Mouse (Mus musculus): ENCODE measurements around the gene Gm5901. TPM values are rescaled to one million over a fixed set of nuclear protein-coding genes. Genes with fewer than 3 reads are reported as not detected.

Gene Gm5901
- polyA plus RNA-seq, 1 experiment = not detected

DNA sequence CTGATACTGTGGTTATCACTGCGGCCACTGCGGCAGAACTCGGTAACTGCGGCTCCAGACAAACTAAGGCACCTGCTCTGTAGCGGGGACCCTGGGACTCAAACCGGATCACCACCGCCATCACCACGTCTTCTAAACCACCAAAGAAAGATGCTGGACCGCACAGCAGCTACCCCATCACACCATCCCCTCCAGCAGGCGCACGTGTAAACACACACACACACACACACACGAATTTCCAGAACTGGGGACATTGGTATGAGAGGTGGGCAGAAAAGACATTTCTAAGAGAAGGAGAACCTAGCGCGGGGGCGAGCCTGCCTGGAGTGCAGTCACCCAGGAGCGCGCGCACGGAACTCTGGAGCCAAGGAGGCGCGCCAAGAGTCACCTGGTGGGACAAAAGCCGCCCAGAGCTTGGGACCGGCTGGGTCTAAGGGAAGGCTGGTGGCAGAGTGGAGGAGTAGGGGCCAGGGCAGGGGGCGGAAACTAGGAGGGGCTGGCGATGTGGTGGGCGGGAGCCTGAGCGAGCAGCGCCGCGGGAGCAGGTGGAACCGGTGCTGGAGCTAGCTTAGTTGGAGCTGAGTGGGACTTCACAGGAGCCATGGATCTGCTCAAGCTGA is 50.7 kb downstream of the Gm5901 start, which contains the start of gene Cckbr:
Cckbr (plus strand) TSS at position 308 of the 620 bp plus-strand sequence.
- Histone ChIP-seq H3ac (ENCODE audit: control insufficient read depth, insufficient read length, low read depth) (no peak within 1 kb of the TSS), H3K79me3 (ENCODE audit: low read depth) (no peaks in the 10 kb centered on the region), H3K27me3 (ENCODE audit: control insufficient read depth, insufficient read depth, insufficient read length) (peaks cover 10% of the 10 kb centered on the region), H3K4me3 (ENCODE audit: insufficient read depth, poor library complexity, severe bottlenecking) (no peak within 1 kb of the TSS), H3K36me3 (ENCODE audit: control insufficient read depth, insufficient read depth) (no peaks in the 10 kb centered on the region), H3K79me2 (ENCODE audit: control insufficient read depth, insufficient read depth) (no peaks in the 10 kb centered on the region)
- TF ChIP-seq MAX (IDR thresholded peaks at IDR 0.05) (no peak), CEBPB (IDR thresholded peaks at IDR 0.05; ENCODE audit: low read depth) (no peak), MYOD1 (IDR thresholded peaks at IDR 0.05; ENCODE audit: control insufficient read depth, insufficient read length, low read depth) (no peak), USF1 (IDR thresholded peaks at IDR 0.05; ENCODE audit: low read depth) (no peak), FOSL1 (IDR thresholded peaks at IDR 0.05; ENCODE audit: insufficient read depth, low read length, poor library complexity, severe bottlenecking) (no peak), CTCF (IDR thresholded peaks at IDR 0.05; ENCODE audit: control insufficient read depth, insufficient read depth, insufficient read length) (no peak), MYOG (IDR thresholded peaks at IDR 0.05; ENCODE audit: control insufficient read depth, extremely low read depth, insufficient read length) (no peak)

DNA sequence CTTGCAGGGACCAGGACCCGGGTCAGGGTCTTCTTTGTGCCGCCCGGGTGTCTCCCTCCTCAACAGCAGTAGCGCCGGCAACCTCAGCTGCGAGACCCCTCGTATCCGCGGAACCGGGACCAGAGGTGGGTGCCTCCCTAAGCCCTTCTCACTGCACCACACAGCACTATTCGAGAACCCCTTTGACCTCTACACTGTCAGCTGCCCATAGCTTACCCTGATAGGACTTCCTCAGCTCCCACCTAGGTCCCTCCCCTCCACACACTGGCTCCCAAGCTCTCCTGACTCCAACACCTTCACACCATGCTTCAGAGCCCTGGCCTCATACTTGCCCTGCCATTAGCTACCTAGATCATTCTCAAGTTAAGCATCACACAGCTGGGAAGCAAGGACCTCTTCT is 51.2 kb downstream of the Gm5901 start:
- Histone ChIP-seq H3K79me2 (ENCODE audit: control insufficient read depth, insufficient read depth) (no peaks in the 10 kb centered on the region), H3ac (ENCODE audit: control insufficient read depth, insufficient read length, low read depth) (no peak overlapping the region), H3K36me3 (ENCODE audit: control insufficient read depth, insufficient read depth) (no peaks in the 10 kb centered on the region), H3K79me3 (ENCODE audit: low read depth) (no peaks in the 10 kb centered on the region), H3K4me3 (ENCODE audit: insufficient read depth, poor library complexity, severe bottlenecking) (no peak overlapping the region), H3K27me3 (ENCODE audit: control insufficient read depth, insufficient read depth, insufficient read length) (peaks cover 10% of the 10 kb centered on the region)
- TF ChIP-seq MYOD1 (IDR thresholded peaks at IDR 0.05; ENCODE audit: control insufficient read depth, insufficient read length, low read depth) (no peak), MYOG (IDR thresholded peaks at IDR 0.05; ENCODE audit: control insufficient read depth, extremely low read depth, insufficient read length) (no peak), USF1 (IDR thresholded peaks at IDR 0.05; ENCODE audit: low read depth) (no peak), CTCF (IDR thresholded peaks at IDR 0.05; ENCODE audit: control insufficient read depth, insufficient read depth, insufficient read length) (no peak), FOSL1 (IDR thresholded peaks at IDR 0.05; ENCODE audit: insufficient read depth, low read length, poor library complexity, severe bottlenecking) (no peak), CEBPB (IDR thresholded peaks at IDR 0.05; ENCODE audit: low read depth) (no peak), MAX (IDR thresholded peaks at IDR 0.05) (no peak)

Other genes starting within 250 kb of the Gm5901 start
- not detected for gene Olfr683, start 228.0 kb upstream of the Gm5901 start, polyA plus RNA-seq (2012; fragmentation: generic; extraction: Trizol)
- gene Olfr684, start 211.4 kb upstream of the Gm5901 start, polyA plus RNA-seq (2012; fragmentation: generic; extraction: Trizol) = not detected
- gene Olfr685, start 189.0 kb upstream of the Gm5901 start, polyA plus RNA-seq (2012; fragmentation: generic; extraction: Trizol) = not detected
- not detected for gene Olfr686, start 167.6 kb upstream of the Gm5901 start, polyA plus RNA-seq (2012; fragmentation: generic; extraction: Trizol)
- gene Olfr688, start 86.9 kb upstream of the Gm5901 start, polyA plus RNA-seq (2012; fragmentation: generic; extraction: Trizol) = not detected
- gene Olfr689, start 63.9 kb upstream of the Gm5901 start, polyA plus RNA-seq (2012; fragmentation: generic; extraction: Trizol) = not detected
- not detected for gene Olfr690, start 40.9 kb upstream of the Gm5901 start, polyA plus RNA-seq (2012; fragmentation: generic; extraction: Trizol)
- not detected for gene Olfr691, start 32.8 kb upstream of the Gm5901 start, polyA plus RNA-seq (2012; fragmentation: generic; extraction: Trizol)
- gene Olfr692, start 6.8 kb upstream of the Gm5901 start, polyA plus RNA-seq (2012; fragmentation: generic; extraction: Trizol) = not detected
- 16.0 TPM for gene Fam160a2, start 25.0 kb downstream of the Gm5901 start, polyA plus RNA-seq (2012; fragmentation: generic; extraction: Trizol)
- not detected for gene Cnga4, start 29.5 kb downstream of the Gm5901 start, polyA plus RNA-seq (2012; fragmentation: generic; extraction: Trizol)
- gene Cckbr, start 50.7 kb downstream of the Gm5901 start, polyA plus RNA-seq (2012; fragmentation: generic; extraction: Trizol) = not detected
- 83.7 TPM for gene Cavin3, start 107.3 kb downstream of the Gm5901 start, polyA plus RNA-seq (2012; fragmentation: generic; extraction: Trizol)
- gene Smpd1, start 179.3 kb downstream of the Gm5901 start, polyA plus RNA-seq (2012; fragmentation: generic; extraction: Trizol) = 27.9 TPM
- 22.4 TPM for gene Apbb1, start 206.6 kb downstream of the Gm5901 start, polyA plus RNA-seq (2012; fragmentation: generic; extraction: Trizol)
- gene Hpx, start 225.1 kb downstream of the Gm5901 start, polyA plus RNA-seq (2012; fragmentation: generic; extraction: Trizol) = 0.22 TPM

All from C2C12 (cell line).